Mouse (Mus musculus): ENCODE measurements around the gene Elovl3.

DNA sequence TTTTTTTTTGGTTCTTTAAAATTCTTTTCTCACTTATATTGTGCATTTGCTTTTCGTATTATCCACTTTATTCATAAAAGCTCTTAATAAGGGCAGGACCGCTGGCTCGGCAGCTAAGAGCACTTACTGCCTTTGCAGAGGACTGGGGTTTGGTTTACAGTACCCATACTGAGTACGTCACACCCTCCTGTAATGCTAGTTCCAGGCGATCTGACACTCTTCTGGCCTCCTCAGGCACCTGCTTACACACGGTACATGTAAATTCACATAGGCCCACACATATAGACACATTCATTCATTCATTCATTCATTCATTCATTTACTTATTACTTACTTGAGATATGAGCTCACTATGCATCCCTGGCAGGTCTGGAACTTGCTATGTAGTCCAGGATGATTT, 10.8 kb upstream of the Elovl3 start:
- TF ChIP-seq POLR2A (IDR thresholded peaks at IDR 0.05; ENCODE audit: borderline replicate concordance, low read depth, low read length) = no peak
- TF ChIP-seq CTCF (IDR thresholded peaks at IDR 0.05; ENCODE audit: low read depth, low read length) = no peak

All from bone marrow macrophage, adult 2 months (primary cell).